Mouse (Mus musculus) heart, adult 18-20 months (tissue): ENCODE results near the gene Mybphl. TPM values are rescaled to one million over a fixed set of nuclear protein-coding genes. Genes with fewer than 3 reads are reported as not detected.

ENCODE experiments used
- DNase-seq, 2 experiments: peaks; one replicate each; pipeline ENCODE4 v3.0.0; 2021 to 2022; ENCODE audit warnings: mixed read lengths in 1 of 2
- total RNA-seq, 2 experiments: library from RNA; stranded (reverse); gene quantifications; 2 replicates each; pipeline ENCODE4 v1.2.3; 2021

Mybphl gene
- total RNA-seq, 2 experiments from 2014 or later = 49.7 to 55.1 TPM

GRCm38 (mm10) chr3:108372274-108372673 lies 7.6 kb downstream of the Mybphl start:
- DNase-seq = no peak

- no peak for DNase-seq
Observed at GRCm38 (mm10) chr3:108372691-108373090, 8.0 kb downstream of the Mybphl start.

GRCm38 (mm10) chr3:108378875-108379663 lies 14.4 kb downstream of the Mybphl start:
- no peak for DNase-seq

- no peak for DNase-seq
Observed at GRCm38 (mm10) chr3:108380695-108381094, 16.0 kb downstream of the Mybphl start.

GRCm38 (mm10) chr3:108381945-108382875 lies 17.5 kb downstream of the Mybphl start:
- DNase-seq = peak in 1 of 2 experiments; percentile 33

- peak; percentile 93 to 95 for DNase-seq
Observed at GRCm38 (mm10) chr3:108383485-108384354, 19.0 kb downstream of the Mybphl start, which contains the start of gene Psrc1. Gene Psrc1 (plus strand): TSS chr3:108383839.

GRCm38 (mm10) chr3:108384425-108384824 lies 19.7 kb downstream of the Mybphl start:
- no peak for DNase-seq

GRCm38 (mm10) chr3:108386186-108386585 lies 21.5 kb downstream of the Mybphl start:
- DNase-seq = no peak

GRCm38 (mm10) chr3:108389111-108389545 lies 24.4 kb downstream of the Mybphl start:
- DNase-seq = peak; percentile 95 to 99

- DNase-seq = no peak
Observed at GRCm38 (mm10) chr3:108392299-108392698, 27.6 kb downstream of the Mybphl start.

- no peak for DNase-seq
Observed at GRCm38 (mm10) chr3:108392793-108393192, 28.1 kb downstream of the Mybphl start.

- no peak for DNase-seq
Observed at GRCm38 (mm10) chr3:108398281-108398680, 33.6 kb downstream of the Mybphl start.

GRCm38 (mm10) chr3:108400442-108400841 lies 35.7 kb downstream of the Mybphl start:
- no peak for DNase-seq

GRCm38 (mm10) chr3:108401692-108402527 lies 37.2 kb downstream of the Mybphl start:
- DNase-seq = peak; percentile 84 to 90

- DNase-seq = no peak
Observed at GRCm38 (mm10) chr3:108402528-108402920, 37.8 kb downstream of the Mybphl start.

- DNase-seq = no peak
Observed at GRCm38 (mm10) chr3:108405536-108406305, 41.0 kb downstream of the Mybphl start.

GRCm38 (mm10) chr3:108406306-108406885 lies 41.7 kb downstream of the Mybphl start:
- DNase-seq = no peak

- no peak for DNase-seq
Observed at GRCm38 (mm10) chr3:108408517-108409008, 43.9 kb downstream of the Mybphl start.

GRCm38 (mm10) chr3:108409656-108410358 lies 45.1 kb downstream of the Mybphl start:
- DNase-seq = no peak
